Mouse (Mus musculus): ENCODE results near the gene Gpd1l. TPM values are rescaled to one million over a fixed set of nuclear protein-coding genes. Genes with fewer than 3 reads are reported as not detected.

Gpd1l gene
- total RNA-seq, 2 experiments from 2014 or later, result 76.8 to 81.1 TPM

DNA sequence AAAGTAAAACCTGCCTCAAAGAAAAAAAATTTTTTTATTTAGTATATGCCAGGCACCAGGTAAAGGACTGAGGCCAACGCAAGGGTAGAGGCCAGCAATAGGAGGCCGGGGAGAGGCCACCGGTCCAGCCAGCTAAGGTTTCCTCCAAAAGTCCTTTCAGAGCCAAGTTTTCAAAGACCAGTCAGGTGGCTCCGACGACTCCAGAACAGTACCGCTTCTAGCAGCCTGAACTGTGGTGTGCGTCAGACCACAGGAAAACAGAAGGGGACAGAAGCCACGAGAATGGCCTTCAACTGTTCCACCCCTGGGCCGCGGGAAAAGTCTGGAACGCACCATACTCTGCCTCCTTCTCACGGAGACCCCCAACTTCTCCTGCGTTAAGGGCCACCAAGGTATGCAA is 1.2 kb downstream of the Gpd1l start:
- DNase-seq (ENCODE audit: low spot score in 2 of 2), result no peak

DNA sequence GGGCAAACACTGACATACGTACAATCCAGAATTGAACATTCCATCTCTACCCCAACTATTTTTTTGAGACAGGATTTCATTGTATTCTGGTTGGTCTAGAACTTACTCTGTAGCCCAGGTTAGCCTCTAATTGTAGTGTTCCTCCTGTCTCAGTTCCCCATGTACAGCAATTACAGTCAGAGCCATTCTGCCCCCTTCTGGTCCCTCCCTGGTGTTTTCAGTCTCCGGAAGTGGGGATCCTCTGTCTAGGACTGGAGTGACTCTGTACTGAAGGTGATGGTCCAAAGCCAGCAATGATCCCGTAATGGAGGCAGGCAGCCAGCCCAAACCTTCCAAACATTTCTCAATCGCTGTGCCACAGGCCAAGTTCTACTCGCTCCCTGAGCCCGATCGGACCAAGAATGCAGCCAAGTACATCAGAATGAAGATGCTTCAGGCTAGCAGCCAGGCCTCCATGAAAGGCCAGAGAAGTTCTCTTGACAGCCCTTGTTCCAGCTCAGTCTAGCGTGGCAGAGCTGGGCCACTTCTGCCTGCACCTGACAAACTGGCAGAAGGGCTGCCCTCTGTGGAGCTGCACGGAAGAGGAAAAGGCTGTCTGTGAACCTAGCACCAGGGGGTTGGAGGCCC is 3.2 kb downstream of the Gpd1l start:
- peak; percentile 41 to 79 for DNase-seq (ENCODE audit: low spot score in 2 of 2)

DNA sequence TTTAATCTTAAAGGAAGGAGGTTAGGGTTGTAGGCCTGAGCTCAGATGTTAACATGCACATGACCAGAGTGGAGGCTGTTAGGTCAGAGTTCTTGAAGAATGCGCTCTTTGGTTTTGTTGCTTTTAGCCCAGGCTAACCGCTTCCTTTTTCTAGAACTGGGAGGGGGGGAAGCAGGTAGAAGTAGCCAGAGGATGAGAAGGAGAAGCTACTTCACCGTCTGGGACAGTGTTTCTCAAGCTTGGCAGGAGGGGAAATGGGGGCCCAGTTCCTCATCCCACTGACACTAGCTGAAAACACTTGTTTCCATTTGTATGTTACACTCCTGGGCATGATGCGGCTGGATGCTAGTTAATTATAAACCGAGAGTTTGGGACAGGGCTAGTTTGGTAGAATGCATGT is 8.2 kb downstream of the Gpd1l start:
- DNase-seq (ENCODE audit: low spot score in 2 of 2), result no peak

DNA sequence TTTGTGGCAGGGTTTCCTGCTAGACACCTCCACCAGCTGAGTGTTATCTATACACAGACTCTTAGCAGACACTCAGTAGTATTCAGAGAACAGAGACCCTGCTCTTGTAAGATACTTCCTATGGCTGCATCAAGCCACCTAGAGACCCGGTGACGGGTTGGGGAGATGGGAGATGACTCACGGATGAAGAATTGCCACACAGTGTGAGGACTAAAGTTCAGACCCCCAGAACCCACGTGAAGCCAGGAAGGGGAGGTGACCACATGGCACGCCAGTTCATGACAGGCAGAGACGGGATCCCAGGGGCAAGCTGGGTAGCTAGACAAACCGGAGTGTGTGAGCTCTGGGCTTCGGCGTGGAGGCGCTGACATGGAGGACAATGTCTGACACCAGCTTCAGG is 8.7 kb downstream of the Gpd1l start:
- no peak for DNase-seq (ENCODE audit: low spot score in 2 of 2)

DNA sequence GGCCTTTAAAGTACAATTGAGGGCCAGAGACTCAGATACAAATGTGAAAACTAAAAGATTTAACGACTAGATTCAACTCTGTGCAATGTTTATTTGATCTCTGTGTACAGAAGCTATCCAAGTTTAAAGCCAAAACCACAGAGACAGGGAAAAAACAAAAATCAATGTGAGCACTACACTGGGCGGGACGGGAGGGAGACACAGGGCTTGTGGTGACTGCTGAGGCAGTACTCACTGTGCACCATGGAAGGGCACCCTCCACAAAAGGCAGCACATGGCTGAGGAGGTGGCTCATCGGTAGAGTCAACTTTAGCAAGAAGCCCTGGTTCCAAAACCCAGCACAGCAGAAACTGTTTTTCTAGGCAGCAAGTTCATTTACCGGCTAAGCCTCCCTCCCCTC is 9.3 kb downstream of the Gpd1l start:
- DNase-seq (ENCODE audit: low spot score in 2 of 2), result no peak

DNA sequence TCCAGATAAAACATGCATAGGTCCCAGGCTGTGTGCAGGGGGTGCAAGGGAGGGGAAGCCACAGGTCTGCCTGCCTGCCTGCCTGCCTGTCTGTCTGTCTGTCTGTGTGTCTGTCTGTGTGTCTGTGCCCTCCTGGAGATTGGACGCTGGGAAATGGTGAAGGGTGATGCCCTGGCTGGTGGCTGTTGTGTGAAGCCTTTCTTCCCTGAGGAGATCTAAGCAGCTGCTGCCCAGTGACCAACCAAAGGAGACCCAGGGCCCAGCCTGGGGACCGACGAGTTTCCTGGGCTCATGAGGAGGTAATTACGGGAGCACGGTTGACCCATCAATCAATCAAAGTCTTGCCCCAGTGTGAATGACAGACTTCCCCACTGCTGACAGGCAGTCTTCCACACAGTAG is 11.6 kb downstream of the Gpd1l start:
- no peak for DNase-seq (ENCODE audit: low spot score in 2 of 2)

DNA sequence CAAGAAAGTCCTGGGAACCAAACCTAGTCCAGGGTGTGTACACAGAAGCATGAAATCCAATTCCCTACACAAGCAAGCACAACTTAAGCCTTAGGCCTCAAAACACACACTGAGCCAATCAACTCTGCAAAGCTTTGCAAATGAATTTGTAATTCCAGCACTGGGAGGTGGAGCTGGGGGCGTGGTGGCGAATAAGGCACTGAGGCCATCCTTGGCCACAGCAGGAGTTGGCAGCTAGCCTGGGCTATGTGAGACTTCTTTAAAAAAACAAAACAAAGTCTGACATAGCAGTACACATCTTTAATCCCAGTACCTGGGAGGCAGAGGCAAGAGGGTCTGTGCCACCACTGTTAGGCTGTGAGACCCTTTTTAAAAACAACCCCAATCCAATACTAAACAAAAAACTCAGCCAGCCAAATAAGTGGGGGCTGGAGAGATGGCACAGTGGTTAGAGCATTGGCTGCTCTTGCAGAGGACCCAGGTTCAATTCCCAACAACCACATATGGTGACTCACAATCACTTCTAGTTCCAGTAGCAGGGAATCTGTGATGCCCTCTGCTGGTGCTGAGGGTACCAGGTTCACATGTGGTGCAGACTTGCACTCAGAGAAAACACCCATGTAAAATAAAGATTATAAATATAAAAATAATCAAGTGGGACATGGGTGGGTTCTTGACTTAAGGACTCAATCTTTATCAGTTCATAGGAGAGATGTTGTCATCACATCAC is 12.3 kb downstream of the Gpd1l start:
- DNase-seq (ENCODE audit: low spot score in 2 of 2), result no peak

DNA sequence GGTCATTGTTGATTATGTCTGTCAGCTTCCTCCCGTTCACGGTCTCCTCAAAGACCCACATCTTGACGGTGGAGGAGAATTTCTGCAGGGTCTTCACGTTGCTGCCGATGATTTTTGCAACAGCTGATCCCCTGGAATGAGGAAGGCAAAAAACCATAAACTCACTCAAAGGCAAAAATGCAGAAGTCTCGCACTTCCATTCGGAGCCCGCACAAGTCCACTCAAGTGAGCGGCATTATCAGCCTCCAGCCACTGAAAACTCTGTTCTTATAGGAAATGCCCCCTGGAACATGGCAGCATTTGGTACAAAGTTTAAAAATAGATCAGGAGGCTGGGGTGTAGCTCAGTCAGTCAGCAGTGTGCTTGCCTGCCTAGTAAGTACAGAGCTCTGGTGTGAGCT is 13.2 kb downstream of the Gpd1l start:
- DNase-seq (ENCODE audit: low spot score in 2 of 2), result no peak

DNA sequence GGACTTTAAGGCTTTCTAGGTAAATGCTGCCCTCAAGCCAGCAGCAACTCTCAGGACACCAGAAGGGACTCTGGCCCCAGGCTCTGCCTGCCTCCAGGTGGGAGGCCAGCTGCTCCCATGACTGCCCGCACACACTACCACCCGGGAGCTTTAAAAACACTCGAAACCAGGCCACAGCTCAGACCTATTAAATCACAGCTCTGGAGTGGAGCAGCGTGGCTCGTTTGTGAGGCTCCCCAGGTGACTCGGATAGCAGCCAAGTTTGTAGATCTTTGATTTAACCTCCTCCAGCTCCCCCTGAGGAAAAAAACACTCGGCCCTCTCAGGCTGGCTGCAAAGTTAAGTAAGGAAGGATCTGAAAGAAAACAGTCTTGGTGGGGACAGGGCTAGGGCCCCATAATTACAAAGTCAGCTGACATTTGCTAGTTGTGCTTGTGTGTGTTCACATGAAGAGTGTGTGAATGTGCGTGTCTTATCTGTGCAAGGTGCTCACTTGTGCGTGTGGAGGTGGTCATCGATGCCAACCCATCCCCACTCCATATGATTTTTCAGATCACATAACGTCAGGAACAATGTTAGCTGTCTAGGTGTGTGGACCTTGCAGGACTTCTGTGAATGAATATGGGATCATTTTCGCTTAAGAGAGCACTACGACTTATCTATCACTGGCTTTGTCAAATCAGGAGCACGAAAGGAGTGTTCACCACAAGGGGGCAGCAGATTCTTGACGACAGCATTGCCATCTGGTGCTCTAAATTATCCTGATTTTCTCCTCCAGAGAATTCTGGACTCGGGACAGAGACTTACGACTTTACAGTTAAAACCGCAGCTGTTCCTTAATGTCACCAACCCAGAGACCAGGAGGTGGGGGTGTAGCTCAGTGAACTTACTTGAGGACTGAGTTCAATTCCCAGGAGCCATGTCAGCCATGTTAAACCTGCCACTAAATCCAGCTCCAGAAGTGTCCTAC is 20.8 kb downstream of the Gpd1l start:
- peak; percentile 79 to 91 for DNase-seq (ENCODE audit: low spot score in 2 of 2)

DNA sequence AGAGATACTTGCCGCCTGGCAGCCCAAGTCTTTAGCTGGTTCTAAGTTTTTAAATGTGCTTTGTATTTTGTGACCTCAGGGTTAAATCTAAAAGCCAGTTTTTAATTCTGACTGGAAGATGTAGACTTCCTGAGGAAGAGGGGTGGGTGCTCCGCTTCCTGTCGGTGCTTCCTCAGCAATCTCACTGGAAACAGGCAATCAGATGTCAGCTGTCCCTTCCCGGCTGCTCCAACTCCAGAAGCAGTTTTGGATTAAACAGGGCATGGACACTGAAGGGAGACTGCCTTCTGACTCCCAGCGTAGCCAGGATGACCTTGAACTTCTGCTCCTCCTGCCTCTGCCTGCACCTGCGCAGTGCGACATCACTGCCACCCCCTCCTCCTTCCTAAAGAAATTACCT is 26.3 kb downstream of the Gpd1l start:
- DNase-seq (ENCODE audit: low spot score in 2 of 2), result no peak

DNA sequence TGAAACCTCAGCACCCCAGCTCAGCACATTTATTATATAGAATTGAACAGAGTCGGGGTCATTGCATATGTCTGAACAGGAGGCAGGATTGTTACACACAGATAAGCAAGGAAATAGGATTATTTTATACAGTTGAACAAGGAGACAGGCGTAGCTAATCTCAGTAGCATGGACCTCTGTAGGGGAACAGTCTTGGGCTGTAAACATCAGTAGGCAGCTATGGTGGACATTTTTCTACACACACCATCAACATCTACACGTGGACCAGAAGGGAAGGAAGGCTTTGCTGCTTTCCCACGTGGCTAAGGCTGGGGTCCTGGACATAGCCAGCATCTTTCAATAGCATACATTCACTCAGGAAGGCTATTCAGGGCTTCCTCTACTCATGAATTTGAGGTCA is 37.9 kb downstream of the Gpd1l start:
- no peak for DNase-seq (ENCODE audit: low spot score in 2 of 2)

DNA sequence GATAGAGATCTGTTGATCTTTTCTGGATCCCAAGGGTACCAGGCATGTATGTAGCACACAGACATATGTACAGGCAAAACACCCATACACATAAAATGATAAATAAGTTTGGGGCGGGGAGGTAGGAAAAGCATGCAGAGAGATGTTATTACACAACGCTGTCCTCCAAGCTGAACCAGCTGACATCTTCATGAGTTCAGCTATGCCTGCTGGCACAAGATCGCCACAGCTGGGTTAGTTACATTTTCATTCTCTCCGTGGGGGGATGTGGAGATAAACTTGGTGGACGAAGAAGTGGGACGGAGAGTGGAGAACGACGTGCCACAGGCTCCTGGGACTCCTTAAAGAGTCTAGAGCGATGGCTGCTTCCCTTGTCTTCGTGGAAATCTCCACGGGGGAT is 40.8 kb downstream of the Gpd1l start:
- no peak for DNase-seq (ENCODE audit: low spot score in 2 of 2)

DNA sequence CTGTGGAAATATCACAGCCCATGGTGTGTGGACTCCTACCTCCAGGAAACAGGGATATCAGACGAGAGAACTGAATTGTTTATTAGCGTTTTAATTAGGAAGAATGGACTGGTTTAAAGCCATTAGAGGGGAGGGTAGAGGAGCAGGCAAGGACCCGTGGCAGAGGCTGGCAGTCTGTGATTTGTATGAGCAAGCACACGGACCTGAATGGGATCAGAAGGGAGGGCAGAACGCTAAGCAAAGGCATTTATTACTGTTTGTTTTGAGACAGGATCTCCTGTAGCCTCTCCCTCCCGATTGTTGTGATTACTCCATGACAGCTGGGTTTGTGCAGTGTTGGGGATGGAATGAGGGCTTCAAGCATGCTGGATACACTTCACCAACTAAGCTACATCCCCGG is 43.4 kb downstream of the Gpd1l start:
- DNase-seq (ENCODE audit: low spot score in 2 of 2), result no peak

DNA sequence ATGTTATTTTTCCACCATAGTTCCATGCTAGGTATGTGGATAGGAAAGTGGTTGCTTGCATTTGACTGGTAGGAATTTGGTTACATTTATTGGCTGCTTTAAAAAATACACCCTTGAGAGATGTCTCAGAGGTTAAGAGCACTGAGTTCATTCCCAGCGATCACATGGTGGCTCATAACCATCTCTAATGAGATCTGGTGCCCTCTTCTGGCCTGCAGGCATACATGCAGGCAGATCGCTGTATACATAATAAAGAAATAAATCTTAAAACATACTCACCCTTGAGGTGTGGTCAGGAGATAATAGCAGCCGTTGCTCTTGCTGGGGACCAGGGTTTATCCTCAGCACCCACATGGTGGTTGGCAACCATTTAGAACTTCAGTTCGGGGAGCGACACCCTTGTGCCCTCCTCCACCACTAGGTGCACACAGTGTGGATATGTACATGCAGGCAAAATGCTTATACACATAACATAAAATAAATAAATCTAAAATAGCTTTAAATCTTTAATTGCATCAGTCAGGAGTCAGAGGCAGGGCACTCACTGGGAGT is 44.9 kb downstream of the Gpd1l start:
- no peak for DNase-seq (ENCODE audit: low spot score in 2 of 2)

DNA sequence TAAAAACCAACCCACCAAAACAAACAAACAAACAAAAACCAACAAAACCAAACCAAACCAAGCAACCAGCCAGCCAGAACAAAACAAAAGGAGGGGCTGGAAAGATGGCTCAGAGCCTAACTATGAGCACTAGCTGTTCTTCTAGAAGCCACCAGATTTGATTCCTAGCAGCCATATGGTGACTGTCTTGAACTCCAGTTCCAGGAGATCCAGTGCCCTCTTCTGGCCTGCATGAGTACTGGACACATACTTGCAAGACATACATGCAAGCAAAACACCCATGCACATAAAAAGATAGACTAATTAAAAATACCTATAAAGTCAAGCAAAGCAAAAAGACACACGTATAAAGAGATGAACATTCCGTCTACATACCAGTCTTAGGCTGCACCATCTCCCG is 46.1 kb downstream of the Gpd1l start:
- peak in 1 of 2 experiments; percentile 35 for DNase-seq (ENCODE audit: low spot score in 2 of 2)

DNA sequence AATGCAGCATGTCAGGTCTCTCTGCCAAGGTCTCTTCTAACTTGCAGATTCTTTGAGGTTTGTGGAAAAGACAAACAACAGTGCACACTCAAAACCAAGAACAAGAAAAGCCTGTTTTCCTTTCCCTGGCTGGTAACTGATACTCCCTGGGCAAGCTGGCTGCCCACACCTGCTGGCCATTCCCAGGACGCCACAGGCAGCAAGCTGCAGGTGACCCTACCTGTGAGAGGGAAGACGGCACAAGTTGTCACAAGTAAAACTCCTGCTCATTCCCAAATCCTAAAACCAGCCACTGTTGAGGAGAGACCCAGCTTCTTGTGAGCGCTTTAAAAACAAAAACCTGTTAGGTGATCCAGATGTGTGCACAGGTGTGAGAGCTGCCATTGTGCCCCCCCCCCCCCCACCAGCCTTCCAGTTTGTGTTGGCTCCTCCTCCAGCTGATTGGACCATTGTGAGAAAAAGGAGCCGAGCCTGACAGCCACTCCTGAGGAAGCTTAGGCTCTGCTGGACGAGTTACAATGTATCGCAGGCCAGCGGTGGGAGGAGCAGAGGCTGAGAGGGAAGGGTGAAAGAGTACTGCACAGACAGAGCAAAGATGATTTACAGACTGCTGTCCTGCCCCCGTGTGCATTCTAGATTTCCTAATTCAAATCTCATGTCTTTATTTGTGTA is 47.7 kb downstream of the Gpd1l start:
- DNase-seq (ENCODE audit: low spot score in 2 of 2), result no peak

DNA sequence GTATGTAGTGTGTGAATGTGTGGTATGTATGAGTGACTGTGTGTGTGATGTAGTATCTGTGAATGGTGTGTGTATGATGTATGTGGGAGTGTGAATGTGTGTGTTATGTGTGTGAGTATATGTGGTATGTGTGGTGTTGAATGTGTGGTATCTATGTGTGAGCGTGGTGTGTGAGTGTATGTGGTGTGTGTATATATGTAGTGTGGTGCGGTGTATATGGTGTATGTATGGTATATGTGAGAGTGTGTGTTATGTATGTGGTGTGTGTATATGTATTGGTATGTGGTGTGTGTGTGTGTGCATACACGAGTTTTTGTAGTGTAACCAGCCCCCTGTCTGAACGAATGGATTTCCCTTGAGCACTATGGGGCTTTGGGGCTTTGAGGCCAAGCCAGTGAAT is 48.2 kb downstream of the Gpd1l start:
- no peak for DNase-seq (ENCODE audit: low spot score in 2 of 2)

DNA sequence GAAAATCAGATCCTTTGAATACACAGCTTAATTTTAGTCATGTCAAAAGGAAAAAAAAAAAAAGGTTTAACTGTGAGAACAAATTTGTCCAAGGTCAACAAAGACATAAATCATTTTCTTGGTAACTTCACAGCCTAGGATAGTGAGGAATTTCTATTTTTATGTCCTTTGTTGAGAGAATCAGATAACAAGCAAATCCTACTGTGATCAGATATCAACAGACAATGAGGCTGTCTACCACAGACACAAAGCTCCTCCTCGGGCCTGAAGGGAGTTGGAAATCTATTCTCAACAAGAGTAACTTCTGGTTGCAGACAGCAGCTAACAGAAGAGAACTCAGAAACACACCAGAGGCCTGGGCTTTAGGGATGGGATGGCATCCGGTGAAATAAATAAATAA is 51.8 kb downstream of the Gpd1l start:
- no peak for DNase-seq (ENCODE audit: low spot score in 2 of 2)

DNA sequence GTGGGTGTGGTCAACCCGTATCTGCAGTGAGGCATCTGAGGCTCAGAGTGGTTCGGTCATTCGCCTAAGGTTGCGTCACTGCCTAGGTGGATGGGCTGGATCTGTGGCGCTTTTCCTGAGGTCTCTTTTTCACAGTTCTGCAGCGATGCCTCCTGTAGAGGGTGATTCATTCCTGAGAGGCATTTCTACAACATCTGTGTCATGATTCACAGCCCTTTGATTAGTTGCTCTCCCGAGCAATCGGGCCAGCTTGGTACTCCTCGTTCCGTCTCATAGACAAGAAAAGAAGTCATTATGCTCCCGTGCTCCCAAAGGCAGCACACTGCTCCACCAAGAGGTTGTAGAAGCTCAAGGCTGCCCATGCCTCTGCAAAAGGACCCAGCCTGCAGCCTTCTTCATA is 78.5 kb downstream of the Gpd1l start:
- DNase-seq (ENCODE audit: low spot score in 2 of 2), result peak; percentile 25 to 36

DNA sequence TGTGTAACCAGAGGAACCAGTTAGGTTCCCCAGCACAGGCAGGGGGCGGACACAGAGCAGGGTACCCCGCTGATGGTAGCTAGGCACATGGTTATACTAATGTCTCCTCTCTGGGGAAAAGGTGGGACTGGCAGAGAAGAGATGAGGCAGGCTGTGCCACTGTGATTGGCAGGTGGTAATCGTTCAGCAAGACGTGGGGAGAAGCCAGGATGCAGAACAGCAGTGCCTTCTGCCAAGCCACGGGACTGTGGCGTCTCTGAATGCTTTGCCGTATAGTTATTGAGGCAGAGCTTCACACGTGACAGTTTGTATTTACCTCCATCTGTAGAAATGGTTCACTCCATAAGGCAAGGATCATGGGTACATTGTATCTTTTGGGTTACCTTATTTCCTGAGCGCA is 79.1 kb downstream of the Gpd1l start:
- DNase-seq (ENCODE audit: low spot score in 2 of 2), result peak; percentile 34 to 65

DNA sequence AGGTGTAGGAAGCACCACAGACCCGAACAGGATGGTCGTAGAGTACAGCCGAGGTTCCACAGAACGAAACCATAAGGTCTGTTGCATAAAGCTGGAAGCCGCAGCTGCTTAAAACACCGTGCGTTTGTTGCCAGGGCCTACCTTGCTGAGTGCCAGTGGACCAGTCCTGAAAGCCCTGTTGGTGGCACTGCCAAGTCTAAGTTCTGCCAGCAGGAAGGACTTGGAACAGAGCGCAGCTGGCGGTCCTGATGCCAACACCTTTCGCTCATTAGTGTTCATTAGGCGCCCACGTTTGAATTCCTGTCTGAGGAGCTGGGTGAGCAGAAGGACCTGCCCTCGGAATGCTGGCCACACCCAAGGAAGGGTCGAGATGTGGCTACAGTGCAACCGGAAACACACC is 80.5 kb downstream of the Gpd1l start:
- DNase-seq (ENCODE audit: low spot score in 2 of 2), result no peak

Data from layer of hippocampus, postnatal 14 days (tissue).